Mouse (Mus musculus): Measurements from ENCODE around the gene Ovol2. TPM values are rescaled to one million over a fixed set of nuclear protein-coding genes. Genes with fewer than 3 reads are reported as not detected.
"Not testable (repeated sequence)": the region's sequence is repeated elsewhere in the genome, so short reads cannot be mapped to it uniquely, and the experiment has no call there.

The Ovol2 gene
- 0.22 and 0.27 TPM in 2 replicates for polyA plus RNA-seq (2016; fragmentation: Nextera tagmentation; extraction: Ambion mirVana)

DNA sequence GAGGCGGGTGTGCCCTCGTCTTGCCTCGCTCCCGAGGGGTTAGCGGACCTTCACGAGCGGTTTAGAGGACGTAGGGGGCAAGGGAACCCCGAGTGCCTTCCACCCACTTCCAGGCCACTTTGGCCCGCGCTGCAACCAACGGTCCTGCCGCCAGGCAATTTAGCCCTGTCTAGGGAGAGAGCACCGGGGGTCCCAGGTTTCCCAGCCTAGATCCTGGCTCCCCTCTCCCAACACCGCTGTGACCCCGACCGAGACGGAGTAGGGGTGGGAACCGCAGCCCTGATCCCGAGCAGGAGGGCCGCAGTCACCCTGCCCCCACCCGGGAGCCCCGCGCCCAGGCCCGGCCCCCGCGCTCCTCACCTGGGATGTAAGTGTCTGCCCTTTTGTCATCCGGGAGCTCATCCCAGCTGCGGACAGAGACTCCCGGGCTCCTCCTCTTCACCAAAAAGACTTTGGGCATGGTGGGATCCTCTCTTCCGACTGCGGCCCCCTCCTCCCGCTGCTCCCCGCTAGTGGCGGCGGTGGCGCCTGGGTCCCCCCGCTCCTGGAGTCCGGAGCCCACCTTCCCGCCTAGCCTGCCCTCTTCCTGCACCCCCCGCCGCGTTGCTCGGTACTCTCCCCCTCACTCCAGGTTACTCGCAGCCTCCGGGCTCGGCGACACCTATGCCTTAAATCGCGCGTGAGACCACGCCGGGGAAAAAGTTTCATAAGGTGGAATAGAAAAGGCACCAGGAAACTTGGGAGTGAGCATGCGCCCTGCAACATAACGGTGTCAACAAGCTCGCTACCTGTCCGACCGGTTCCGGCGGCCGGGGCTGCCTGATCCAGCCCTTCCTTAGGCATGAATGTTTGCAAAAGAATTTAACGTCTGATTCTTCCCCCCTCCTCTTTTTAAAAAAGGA is at the start of gene Ovol2:
Ovol2 (minus strand) TSS at position 746 of the 902 bp plus-strand sequence.
- DNase-seq (ENCODE audit: low spot score), result peak; percentile 50
- Histone ChIP-seq H3K27ac (peak within 1 kb of the TSS; percentile 50), H3K4me3 (peak within 1 kb of the TSS; percentile 58), H3K9me3 (no peaks in the 10 kb centered on the region), H3K36me3 (no peaks in the 10 kb centered on the region), H3K4me1 (replicated peaks) (peaks cover 38% of the 10 kb centered on the region), H3K27me3 (ENCODE audit: insufficient read depth, poor library complexity, severe bottlenecking) (peaks cover 89% of the 10 kb centered on the region)
- WGBS, result 1% methylated on average over 61 of the region's 62 CpGs

DNA sequence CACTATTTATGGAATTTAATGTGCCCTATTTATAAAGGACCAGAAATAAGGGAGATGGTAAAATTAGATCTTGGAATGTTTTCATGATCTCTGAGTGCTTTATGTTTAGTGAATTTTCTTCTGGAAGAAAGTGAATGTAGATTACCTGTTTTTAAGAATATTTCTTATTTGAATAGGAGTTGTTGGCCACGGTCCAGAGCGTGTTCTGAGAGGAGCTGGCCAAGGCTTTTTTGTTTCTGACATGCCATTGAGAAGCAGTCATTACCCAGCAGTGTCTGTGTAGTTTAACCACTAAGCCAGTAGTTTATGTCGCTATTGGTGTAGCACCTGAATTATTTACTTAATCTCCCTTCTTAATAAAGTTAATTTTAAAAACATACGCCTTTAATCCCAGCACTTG is 49.8 kb upstream of the Ovol2 start:
- peaks cover 98% of the 10 kb centered on the region for H3K36me3 ChIP-seq
- 96% methylated on average over 4 of the region's 4 CpGs for WGBS

DNA sequence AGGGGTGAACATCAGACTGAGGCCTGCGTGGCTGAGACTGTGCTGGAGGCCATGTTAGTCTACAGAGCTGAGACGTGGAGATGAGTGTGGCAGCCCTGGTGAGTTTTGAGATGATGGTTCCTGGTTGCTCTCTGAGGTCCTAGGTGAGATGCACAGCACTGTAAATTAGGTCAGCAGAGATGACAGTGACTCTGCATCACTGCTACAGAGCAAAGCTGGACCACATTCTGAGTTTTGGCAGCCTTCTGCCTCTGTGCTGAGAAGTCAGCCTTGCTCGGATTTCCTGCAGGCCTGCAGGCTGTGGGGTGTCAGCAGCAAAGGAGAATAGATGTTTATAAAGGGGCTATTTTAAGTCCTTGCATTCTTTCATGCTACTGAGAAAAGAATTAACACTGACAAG is 49.3 kb upstream of the Ovol2 start:
- no peaks in the 10 kb centered on the region for H3K27me3 ChIP-seq (ENCODE audit: insufficient read depth, poor library complexity, severe bottlenecking)
- DNase-seq (ENCODE audit: low spot score), result no peak
- WGBS, result 92% methylated on average over 3 of the region's 3 CpGs
- no peaks in the 10 kb centered on the region for H3K9me3 ChIP-seq
- no peak overlapping the region for H3K4me3 ChIP-seq
- peaks cover 98% of the 10 kb centered on the region for H3K36me3 ChIP-seq
- H3K4me1 ChIP-seq (replicated peaks), result no peaks in the 10 kb centered on the region
- H3K27ac ChIP-seq, result no peak overlapping the region

More for the DNA sequence above, 49.8 kb upstream of the Ovol2 start:
- H3K4me1 ChIP-seq (replicated peaks), result no peaks in the 10 kb centered on the region
- no peak overlapping the region for H3K4me3 ChIP-seq
- no peak overlapping the region for H3K27ac ChIP-seq
- H3K9me3 ChIP-seq, result no peaks in the 10 kb centered on the region
- DNase-seq (ENCODE audit: low spot score), result no peak
- no peaks in the 10 kb centered on the region for H3K27me3 ChIP-seq (ENCODE audit: insufficient read depth, poor library complexity, severe bottlenecking)

DNA sequence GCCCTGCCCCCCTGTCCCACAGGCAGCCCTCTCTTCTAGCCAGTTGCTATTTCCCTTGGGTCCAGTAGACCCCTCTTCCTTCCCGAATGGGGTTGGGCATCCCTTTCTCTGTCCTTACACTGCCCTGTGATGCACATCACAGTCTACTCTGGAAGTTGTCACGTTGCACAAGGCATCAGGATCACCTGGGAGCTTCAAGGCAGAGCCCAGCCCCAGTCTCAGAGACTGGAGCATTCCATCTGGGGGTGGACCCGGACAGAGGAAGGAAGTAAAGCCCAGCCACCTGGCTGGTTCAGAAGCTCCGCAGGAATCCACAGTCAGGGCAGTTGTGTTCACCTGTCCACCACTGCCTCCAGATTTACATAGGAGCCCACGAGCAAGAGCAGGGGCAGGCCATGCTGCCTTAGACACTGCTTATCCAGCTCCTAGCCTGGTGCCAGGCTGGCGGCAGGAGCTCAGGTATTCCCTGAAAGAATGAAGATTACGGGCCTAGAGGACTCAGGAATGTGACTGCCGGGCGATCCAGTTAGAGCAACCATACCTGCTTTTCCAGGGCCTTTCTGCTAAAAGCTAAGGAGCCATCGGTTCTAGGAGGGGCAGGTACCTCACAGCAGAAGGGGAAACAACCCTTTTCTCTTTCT is 43.2 kb upstream of the Ovol2 start:
- no peak for DNase-seq (ENCODE audit: low spot score)
- Histone ChIP-seq H3K4me3 (no peak overlapping the region), H3K27ac (no peak overlapping the region), H3K9me3 (no peaks in the 10 kb centered on the region), H3K4me1 (replicated peaks) (peaks cover 8% of the 10 kb centered on the region), H3K27me3 (ENCODE audit: insufficient read depth, poor library complexity, severe bottlenecking) (no peaks in the 10 kb centered on the region), H3K36me3 (peaks cover 76% of the 10 kb centered on the region)
- WGBS, result 91% methylated on average over 10 of the region's 10 CpGs

- WGBS, result 95% methylated on average over 9 of the region's 9 CpGs
- Histone ChIP-seq H3K4me1 (replicated peaks) (peaks cover 20% of the 10 kb centered on the region), H3K4me3 (no peak overlapping the region), H3K9me3 (no peaks in the 10 kb centered on the region), H3K27me3 (ENCODE audit: insufficient read depth, poor library complexity, severe bottlenecking) (no peaks in the 10 kb centered on the region), H3K27ac (no peak overlapping the region), H3K36me3 (peaks cover 55% of the 10 kb centered on the region)
- DNase-seq (ENCODE audit: low spot score), result no peak
Observed at GRCm38 (mm10) chr2:144373063-144373462, 41.1 kb upstream of the Ovol2 start.

DNA sequence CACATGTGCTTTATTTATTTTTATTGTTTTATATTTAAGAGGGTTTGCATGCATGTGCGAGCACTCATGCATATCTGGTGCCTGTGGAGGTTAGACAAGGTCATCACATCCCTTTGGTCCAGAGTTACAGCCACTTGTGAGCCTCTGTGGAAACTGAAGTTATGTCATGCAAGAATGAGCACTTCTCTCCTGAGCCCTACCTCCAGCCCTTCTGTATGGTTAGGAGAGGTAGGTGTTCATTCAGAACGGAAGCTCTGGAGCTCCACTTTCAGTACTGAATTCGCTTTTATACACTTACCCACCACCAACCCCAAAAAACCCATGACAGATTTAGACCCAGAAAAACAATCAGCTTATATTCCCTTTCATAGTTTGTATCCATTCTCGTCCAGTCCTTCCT is 39.6 kb upstream of the Ovol2 start:
- H3K4me3 ChIP-seq, result no peak overlapping the region
- H3K4me1 ChIP-seq (replicated peaks), result peaks cover 20% of the 10 kb centered on the region
- peaks cover 40% of the 10 kb centered on the region for H3K36me3 ChIP-seq
- no peaks in the 10 kb centered on the region for H3K9me3 ChIP-seq
- WGBS, result 86% methylated on average over 4 of the region's 4 CpGs
- no peaks in the 10 kb centered on the region for H3K27me3 ChIP-seq (ENCODE audit: insufficient read depth, poor library complexity, severe bottlenecking)
- H3K27ac ChIP-seq, result no peak overlapping the region
- no peak for DNase-seq (ENCODE audit: low spot score)

DNA sequence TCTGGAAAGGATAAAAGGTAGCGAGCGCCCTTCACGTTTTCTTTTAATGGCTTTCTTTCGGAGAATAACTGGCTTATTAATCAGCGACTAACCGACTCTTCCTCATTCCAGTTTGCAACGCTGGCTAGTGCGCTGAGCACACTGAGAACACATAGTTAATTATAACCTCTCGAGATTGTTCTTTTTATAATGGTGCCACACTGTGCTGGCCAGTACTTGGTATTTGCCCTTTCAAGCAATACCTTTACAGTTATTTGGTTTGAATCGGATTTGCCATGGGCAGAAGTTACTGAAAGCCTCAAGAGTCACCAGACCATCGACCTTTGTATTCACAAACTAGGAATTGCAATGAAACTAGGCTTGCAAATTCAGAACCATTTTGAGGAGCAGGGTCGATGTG is 37.6 kb upstream of the Ovol2 start:
- 3% methylated on average over 12 of the region's 12 CpGs for WGBS
- H3K36me3 ChIP-seq, result peaks cover 20% of the 10 kb centered on the region
- H3K4me1 ChIP-seq (replicated peaks), result peaks cover 20% of the 10 kb centered on the region
- peak overlapping the region; percentile 87 for H3K4me3 ChIP-seq
- no peaks in the 10 kb centered on the region for H3K9me3 ChIP-seq
- no peak for DNase-seq (ENCODE audit: low spot score)
- H3K27ac ChIP-seq, result peak overlapping the region; percentile 99
- H3K27me3 ChIP-seq (ENCODE audit: insufficient read depth, poor library complexity, severe bottlenecking), result no peaks in the 10 kb centered on the region

DNA sequence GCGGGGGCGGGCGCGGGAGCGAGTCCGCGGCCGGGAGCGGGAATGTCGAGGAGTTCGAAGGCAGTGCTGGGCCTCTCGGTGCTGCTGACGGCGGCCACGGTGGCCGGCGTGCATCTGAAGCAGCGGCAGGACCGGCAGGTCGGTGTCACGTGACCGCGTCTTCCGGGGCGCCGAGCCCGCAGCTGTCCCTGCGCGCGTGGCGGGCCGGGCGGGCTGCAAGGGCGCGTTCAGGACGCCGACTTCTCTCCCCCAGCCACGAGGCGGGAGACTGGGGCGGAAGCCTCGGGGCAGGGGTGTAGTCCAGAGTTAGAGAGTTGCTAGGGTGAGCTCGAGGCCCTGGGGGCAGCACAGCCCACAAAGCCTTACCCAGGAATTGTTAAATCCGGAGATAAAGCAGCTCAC is 37.1 kb upstream of the Ovol2 start:
- Histone ChIP-seq H3K4me1 (replicated peaks) (peaks cover 20% of the 10 kb centered on the region), H3K27ac (peak overlapping the region; percentile 99), H3K9me3 (no peaks in the 10 kb centered on the region), H3K27me3 (ENCODE audit: insufficient read depth, poor library complexity, severe bottlenecking) (no peaks in the 10 kb centered on the region), H3K36me3 (peaks cover 15% of the 10 kb centered on the region), H3K4me3 (peak overlapping the region; percentile 87)
- no peak for DNase-seq (ENCODE audit: low spot score)
- WGBS, result under 1% methylated on average over 43 of the region's 43 CpGs

GRCm38 (mm10) chr2:144368400-144369019 is 36.6 kb upstream of the Ovol2 start, which contains the start of the genes Kat14 and Pet117:
TSS of gene Kat14 (plus strand) at chr2:144368983.
TSS of gene Pet117 (plus strand) at chr2:144368996.
- H3K36me3 ChIP-seq, result peaks cover 10% of the 10 kb centered on the region
- H3K27ac ChIP-seq, result peak within 1 kb of the TSS; percentile 99
- H3K27me3 ChIP-seq (ENCODE audit: insufficient read depth, poor library complexity, severe bottlenecking), result no peaks in the 10 kb centered on the region
- WGBS, result 7% methylated on average over 38 of the region's 38 CpGs
- peak; percentile 97 for DNase-seq (ENCODE audit: low spot score)
- H3K4me3 ChIP-seq, result peak within 1 kb of the TSS; percentile 87
- H3K4me1 ChIP-seq (replicated peaks), result peaks cover 20% of the 10 kb centered on the region
- H3K9me3 ChIP-seq, result no peaks in the 10 kb centered on the region

DNA sequence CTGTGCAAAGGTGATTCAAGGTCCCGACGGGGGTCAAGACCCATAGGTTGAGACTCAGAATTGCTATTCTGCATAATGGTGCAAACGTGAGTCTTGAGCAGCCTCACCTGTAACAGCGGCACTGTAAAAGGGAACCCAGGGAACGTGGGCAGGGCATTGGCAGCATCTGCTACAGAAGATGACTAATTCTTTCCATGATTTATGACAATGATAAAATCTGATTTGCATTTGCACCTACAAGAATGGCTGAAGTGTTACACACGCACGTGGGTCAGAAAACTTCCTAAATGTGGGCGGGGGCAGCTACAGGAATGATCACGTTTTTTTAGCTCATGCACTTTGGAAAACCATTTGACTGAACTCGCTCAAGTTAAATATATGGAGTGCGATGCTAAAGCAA is 20.9 kb upstream of the Ovol2 start:
- Histone ChIP-seq H3K4me3 (no peak overlapping the region), H3K9me3 (no peaks in the 10 kb centered on the region), H3K27me3 (ENCODE audit: insufficient read depth, poor library complexity, severe bottlenecking) (no peaks in the 10 kb centered on the region), H3K4me1 (replicated peaks) (no peaks in the 10 kb centered on the region), H3K27ac (no peak overlapping the region), H3K36me3 (no peaks in the 10 kb centered on the region)
- 89% methylated on average over 11 of the region's 11 CpGs for WGBS
- no peak for DNase-seq (ENCODE audit: low spot score)

GRCm38 (mm10) chr2:144348525-144348924 is 16.6 kb upstream of the Ovol2 start:
- H3K27me3 ChIP-seq (ENCODE audit: insufficient read depth, poor library complexity, severe bottlenecking), result no peaks in the 10 kb centered on the region
- no peaks in the 10 kb centered on the region for H3K9me3 ChIP-seq
- no peak for DNase-seq (ENCODE audit: low spot score)
- H3K27ac ChIP-seq, result no peak overlapping the region
- H3K4me1 ChIP-seq (replicated peaks), result no peaks in the 10 kb centered on the region
- 57% methylated on average over 3 of the region's 3 CpGs for WGBS
- H3K36me3 ChIP-seq, result no peaks in the 10 kb centered on the region
- H3K4me3 ChIP-seq, result no peak overlapping the region

DNA sequence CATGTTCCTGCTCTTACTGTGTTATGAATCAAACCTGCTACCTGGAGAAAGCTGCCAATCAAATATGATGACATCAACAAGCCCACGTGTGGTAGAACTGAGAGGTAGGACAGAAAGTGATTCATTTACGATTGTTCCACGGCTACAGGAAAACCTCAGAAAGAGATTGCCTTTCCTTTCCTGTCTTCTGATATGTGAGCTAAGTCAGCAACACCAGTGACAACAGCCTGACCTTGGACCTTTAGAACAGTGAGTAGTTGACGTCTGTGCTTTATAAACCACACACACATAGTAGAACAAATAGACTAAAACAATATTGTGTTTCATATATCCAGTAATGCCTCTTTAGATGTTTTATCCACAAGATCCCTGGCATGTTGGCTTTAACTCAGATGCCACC is 11.2 kb upstream of the Ovol2 start:
- no peaks in the 10 kb centered on the region for H3K36me3 ChIP-seq
- no peaks in the 10 kb centered on the region for H3K27me3 ChIP-seq (ENCODE audit: insufficient read depth, poor library complexity, severe bottlenecking)
- 85% methylated on average over 4 of the region's 4 CpGs for WGBS
- no peaks in the 10 kb centered on the region for H3K4me1 ChIP-seq (replicated peaks)
- DNase-seq (ENCODE audit: low spot score), result no peak
- no peak overlapping the region for H3K4me3 ChIP-seq
- no peak overlapping the region for H3K27ac ChIP-seq
- H3K9me3 ChIP-seq, result no peaks in the 10 kb centered on the region

- not testable (repeated sequence) for H3K4me1 ChIP-seq (replicated peaks); H3K27ac ChIP-seq; H3K4me3 ChIP-seq; H3K9me3 ChIP-seq; H3K36me3 ChIP-seq; DNase-seq (ENCODE audit: low spot score)
- 74% methylated on average over 6 of the region's 6 CpGs for WGBS
- peaks cover 33% of the 10 kb centered on the region for H3K27me3 ChIP-seq (ENCODE audit: insufficient read depth, poor library complexity, severe bottlenecking)
Observed at GRCm38 (mm10) chr2:144338149-144338548, 6.2 kb upstream of the Ovol2 start.
